Mouse (Mus musculus): Measurements from ENCODE around the gene Defb28. TPM values are rescaled to one million over a fixed set of nuclear protein-coding genes. Genes with fewer than 3 reads are reported as not detected.

Gene Defb28
- polyA plus RNA-seq, 1 experiment = 0.30 TPM

DNA sequence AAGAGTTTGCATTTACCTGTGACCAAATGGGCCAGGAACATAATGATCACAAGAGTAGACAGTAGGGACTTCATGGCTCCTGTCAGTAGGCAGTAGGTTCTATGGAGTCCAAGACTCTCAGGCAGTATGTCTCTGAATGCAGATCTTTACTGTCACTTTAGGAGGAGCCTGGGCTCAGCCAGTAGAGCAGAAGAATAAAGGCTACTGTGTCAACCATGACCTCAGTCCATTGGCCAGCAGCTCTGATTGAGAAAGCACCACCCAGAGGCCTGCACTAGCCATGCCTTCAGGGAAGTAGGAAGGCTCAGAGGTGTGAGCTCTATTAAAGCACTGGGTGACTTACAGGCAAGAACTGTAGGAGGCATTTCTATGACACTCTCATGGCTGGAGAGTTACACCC, 28.0 kb upstream of the Defb28 start, which contains the start of gene Defb22:
Gene Defb22, minus strand, starts transcription at position 101 of the 400 bp plus-strand sequence.
- Histone ChIP-seq H3K27ac (ENCODE audit: insufficient read depth, low read depth, low read length) (no peak within 1 kb of the TSS), H3K36me3 (ENCODE audit: control insufficient read depth, insufficient read depth, low read length) (no peaks in the 10 kb centered on the region), H3K27me3 (replicated peaks; ENCODE audit: control insufficient read depth, insufficient read depth, low read length) (no peaks in the 10 kb centered on the region; the same call in 1 of the 2 replicates), H3K4me1 (ENCODE audit: control insufficient read depth, insufficient read depth, low read length) (no peaks in the 10 kb centered on the region), H3K4me3 (ENCODE audit: insufficient read depth, low read depth, low read length) (no peak within 1 kb of the TSS)
- no peak for TF ChIP-seq CTCF (conservative IDR thresholded peaks at IDR 0.05; ENCODE audit: insufficient read depth, insufficient read length, low read depth, low read length)
- no peak for TF ChIP-seq POLR2A (IDR thresholded peaks at IDR 0.05; ENCODE audit: low read depth, low read length)
- no peak for DNase-seq

DNA sequence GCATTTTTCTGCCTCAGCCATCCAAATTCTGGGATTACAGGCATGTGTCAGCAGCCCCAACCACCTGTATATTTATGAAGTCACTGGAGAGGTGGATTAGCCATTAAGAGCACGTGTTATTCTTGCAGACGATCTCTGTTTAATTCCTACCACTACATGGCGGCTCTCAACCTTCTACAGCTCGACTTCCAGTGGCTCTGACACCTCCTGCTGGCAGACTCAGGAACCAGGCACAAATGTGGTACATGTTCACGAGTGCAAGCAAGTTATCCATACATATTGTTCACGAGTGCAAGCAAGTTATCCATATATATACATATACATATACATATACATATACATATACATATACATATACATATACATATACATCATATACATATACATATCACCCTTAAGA, 24.9 kb upstream of the Defb28 start:
- WGBS = 80% methylated on average over 6 of the region's 6 CpGs
- TF ChIP-seq POLR2A (IDR thresholded peaks at IDR 0.05; ENCODE audit: low read depth, low read length) (no peak), CTCF (conservative IDR thresholded peaks at IDR 0.05; ENCODE audit: insufficient read depth, insufficient read length, low read depth, low read length) (no peak)

DNA sequence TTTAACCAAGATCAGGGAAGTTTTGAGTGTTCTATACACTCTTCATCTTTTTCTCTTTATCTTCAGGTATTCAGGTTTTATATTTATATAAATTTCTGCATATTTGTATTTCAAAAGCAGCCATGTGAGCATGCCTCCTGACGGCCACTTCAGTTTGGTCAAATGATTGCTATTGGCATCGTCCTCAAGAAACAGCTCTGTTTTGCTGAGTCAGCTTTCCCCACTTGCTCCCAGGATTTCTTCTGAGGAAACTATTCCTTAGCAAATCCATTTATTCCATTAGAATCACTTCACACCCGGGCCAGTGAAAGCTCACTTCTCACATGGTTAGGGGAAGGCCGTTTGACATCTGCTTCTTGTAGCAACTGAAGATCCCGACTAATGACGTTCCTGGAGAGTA, 20.0 kb upstream of the Defb28 start:
- Histone ChIP-seq H3K27me3 (replicated peaks; ENCODE audit: control insufficient read depth, insufficient read depth, low read length) (no peaks in the 10 kb centered on the region), H3K27ac (ENCODE audit: insufficient read depth, low read depth, low read length) (no peak overlapping the region), H3K4me1 (ENCODE audit: control insufficient read depth, insufficient read depth, low read length) (no peaks in the 10 kb centered on the region), H3K4me3 (ENCODE audit: insufficient read depth, low read depth, low read length) (no peak overlapping the region), H3K36me3 (ENCODE audit: control insufficient read depth, insufficient read depth, low read length) (no peaks in the 10 kb centered on the region)
- TF ChIP-seq CTCF (conservative IDR thresholded peaks at IDR 0.05; ENCODE audit: insufficient read depth, insufficient read length, low read depth, low read length) = no peak
- TF ChIP-seq POLR2A (IDR thresholded peaks at IDR 0.05; ENCODE audit: low read depth, low read length) = no peak
- DNase-seq = no peak
- 75% methylated on average over 6 of the region's 6 CpGs for WGBS

More for the DNA sequence above, 24.9 kb upstream of the Defb28 start:
- Histone ChIP-seq H3K4me3 (ENCODE audit: insufficient read depth, low read depth, low read length) (no peak overlapping the region), H3K27me3 (replicated peaks; ENCODE audit: control insufficient read depth, insufficient read depth, low read length) (no peaks in the 10 kb centered on the region), H3K27ac (ENCODE audit: insufficient read depth, low read depth, low read length) (no peak overlapping the region), H3K4me1 (ENCODE audit: control insufficient read depth, insufficient read depth, low read length) (no peaks in the 10 kb centered on the region), H3K36me3 (ENCODE audit: control insufficient read depth, insufficient read depth, low read length) (no peaks in the 10 kb centered on the region)
- no peak for DNase-seq

DNA sequence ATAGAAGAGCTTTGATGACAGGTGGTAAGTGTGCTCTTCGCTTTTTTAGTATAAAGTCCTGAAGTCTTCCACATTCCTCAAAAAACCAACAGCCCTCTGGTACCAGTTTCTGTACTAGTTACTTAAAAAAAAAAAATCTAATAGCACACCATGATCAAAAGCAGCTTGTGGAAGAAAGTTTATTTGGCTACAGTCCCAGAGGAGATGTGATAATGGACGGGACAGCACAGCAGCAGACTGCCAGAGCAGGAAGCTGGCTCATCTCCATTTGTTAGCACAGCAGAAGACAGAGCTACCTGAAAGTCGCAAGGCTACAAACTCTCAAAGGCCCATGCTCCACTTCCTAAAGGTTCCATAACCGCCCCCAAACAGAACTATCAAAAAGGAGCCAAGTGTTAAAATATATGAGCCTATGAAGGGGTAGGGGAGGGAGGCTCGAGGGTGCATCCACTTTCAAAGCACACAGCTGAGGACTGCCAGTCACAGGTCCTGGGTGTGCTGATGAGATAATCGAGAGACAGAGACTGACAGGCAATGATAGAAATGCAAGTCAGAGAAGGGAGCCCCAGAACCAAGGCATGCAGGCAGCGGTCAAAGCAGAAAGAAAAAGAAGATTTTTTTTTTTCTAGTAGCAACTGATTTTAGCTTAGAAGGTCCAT, 17.7 kb upstream of the Defb28 start:
- no peak overlapping the region for H3K4me3 ChIP-seq (ENCODE audit: insufficient read depth, low read depth, low read length)
- no peak overlapping the region for H3K27ac ChIP-seq (ENCODE audit: insufficient read depth, low read depth, low read length)
- H3K4me1 ChIP-seq (ENCODE audit: control insufficient read depth, insufficient read depth, low read length) = no peaks in the 10 kb centered on the region
- 71% methylated on average over 7 of the region's 7 CpGs for WGBS
- no peaks in the 10 kb centered on the region for H3K36me3 ChIP-seq (ENCODE audit: control insufficient read depth, insufficient read depth, low read length)
- H3K27me3 ChIP-seq (replicated peaks; ENCODE audit: control insufficient read depth, insufficient read depth, low read length) = no peaks in the 10 kb centered on the region
- no peak for TF ChIP-seq POLR2A (IDR thresholded peaks at IDR 0.05; ENCODE audit: low read depth, low read length)
- TF ChIP-seq CTCF (conservative IDR thresholded peaks at IDR 0.05; ENCODE audit: insufficient read depth, insufficient read length, low read depth, low read length) = no peak
- DNase-seq = no peak

DNA sequence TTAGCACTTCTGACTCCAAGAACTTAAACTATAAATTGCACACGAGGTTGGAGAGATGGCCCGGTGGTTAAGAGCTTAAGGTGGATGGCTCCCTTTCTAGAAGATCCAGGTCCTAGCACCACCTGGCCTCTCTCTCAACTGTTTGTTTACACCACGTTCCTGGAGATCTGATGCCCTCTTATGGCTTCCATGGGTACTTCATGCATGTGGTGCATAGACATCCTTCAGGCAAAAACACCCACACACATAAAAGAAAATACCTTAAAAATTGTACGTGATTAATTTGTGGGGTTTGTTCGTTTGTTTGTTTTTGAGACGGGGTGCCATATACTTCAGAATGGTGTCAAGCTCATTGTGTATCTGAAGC, 17.2 kb upstream of the Defb28 start:
- no peak overlapping the region for H3K4me3 ChIP-seq (ENCODE audit: insufficient read depth, low read depth, low read length)
- DNase-seq = no peak
- 81% methylated on average over 6 of the region's 6 CpGs for WGBS
- TF ChIP-seq CTCF (conservative IDR thresholded peaks at IDR 0.05; ENCODE audit: insufficient read depth, insufficient read length, low read depth, low read length) (peak; percentile 19; the same call in 1 of the 2 replicates), POLR2A (IDR thresholded peaks at IDR 0.05; ENCODE audit: low read depth, low read length) (no peak)
- H3K36me3 ChIP-seq (ENCODE audit: control insufficient read depth, insufficient read depth, low read length) = no peaks in the 10 kb centered on the region
- no peaks in the 10 kb centered on the region for H3K4me1 ChIP-seq (ENCODE audit: control insufficient read depth, insufficient read depth, low read length)
- no peak overlapping the region for H3K27ac ChIP-seq (ENCODE audit: insufficient read depth, low read depth, low read length)
- H3K27me3 ChIP-seq (replicated peaks; ENCODE audit: control insufficient read depth, insufficient read depth, low read length) = no peaks in the 10 kb centered on the region

DNA sequence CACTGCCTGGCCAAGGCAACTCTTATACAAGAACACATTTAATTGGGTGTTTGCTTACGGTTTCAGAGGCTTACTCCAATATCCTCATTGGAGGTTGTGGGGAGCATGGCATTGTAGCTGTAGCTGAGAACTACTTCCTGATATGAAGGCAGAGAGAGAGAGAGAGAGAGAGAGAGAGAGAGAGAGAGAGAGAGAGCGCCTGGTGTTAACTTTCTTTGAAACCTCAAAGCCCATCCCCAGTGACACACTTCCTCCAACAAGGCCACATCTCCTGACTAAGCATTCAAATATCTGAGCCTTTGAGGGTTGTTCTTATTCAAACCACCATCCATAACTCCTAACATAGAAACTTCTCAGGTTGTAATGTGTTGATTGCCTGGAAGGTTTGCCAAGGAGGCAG, 14.1 kb upstream of the Defb28 start:
- H3K27me3 ChIP-seq (replicated peaks; ENCODE audit: control insufficient read depth, insufficient read depth, low read length) = no peaks in the 10 kb centered on the region
- H3K4me1 ChIP-seq (ENCODE audit: control insufficient read depth, insufficient read depth, low read length) = no peaks in the 10 kb centered on the region
- TF ChIP-seq POLR2A (IDR thresholded peaks at IDR 0.05; ENCODE audit: low read depth, low read length) (no peak), CTCF (conservative IDR thresholded peaks at IDR 0.05; ENCODE audit: insufficient read depth, insufficient read length, low read depth, low read length) (no peak)
- no peaks in the 10 kb centered on the region for H3K36me3 ChIP-seq (ENCODE audit: control insufficient read depth, insufficient read depth, low read length)
- WGBS = 86% methylated on average over 2 of the region's 2 CpGs
- no peak for DNase-seq
- H3K27ac ChIP-seq (ENCODE audit: insufficient read depth, low read depth, low read length) = no peak overlapping the region
- H3K4me3 ChIP-seq (ENCODE audit: insufficient read depth, low read depth, low read length) = no peak overlapping the region

DNA sequence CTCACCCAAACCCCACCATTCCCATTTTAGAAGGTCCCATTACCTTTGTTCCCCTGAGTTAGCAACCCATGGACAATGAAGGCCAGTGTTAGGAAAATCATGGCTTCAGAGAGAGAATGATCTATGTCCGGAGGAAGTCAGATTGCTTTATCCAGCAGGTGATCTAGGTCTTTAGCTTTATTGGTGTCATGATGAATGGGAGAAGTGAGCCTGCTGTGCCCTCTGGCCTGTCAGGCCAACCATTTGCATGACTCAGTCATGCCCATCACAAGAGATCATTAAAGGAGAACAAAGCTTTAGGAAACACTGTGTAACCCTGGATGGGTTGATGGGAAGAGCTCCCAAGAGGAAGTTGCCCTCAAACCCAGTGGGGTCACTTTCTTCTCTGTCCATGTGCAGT, 6.5 kb upstream of the Defb28 start, which contains the start of gene Defb26:
Gene Defb26, minus strand, starts transcription at position 101 of the 400 bp plus-strand sequence.
- WGBS = 73% methylated on average over 1 of the region's 1 CpGs
- no peak for DNase-seq
- TF ChIP-seq POLR2A (IDR thresholded peaks at IDR 0.05; ENCODE audit: low read depth, low read length) (no peak), CTCF (conservative IDR thresholded peaks at IDR 0.05; ENCODE audit: insufficient read depth, insufficient read length, low read depth, low read length) (no peak)
- Histone ChIP-seq H3K4me1 (ENCODE audit: control insufficient read depth, insufficient read depth, low read length) (no peaks in the 10 kb centered on the region), H3K27ac (ENCODE audit: insufficient read depth, low read depth, low read length) (no peak within 1 kb of the TSS), H3K27me3 (replicated peaks; ENCODE audit: control insufficient read depth, insufficient read depth, low read length) (no peaks in the 10 kb centered on the region), H3K4me3 (ENCODE audit: insufficient read depth, low read depth, low read length) (no peak within 1 kb of the TSS), H3K36me3 (ENCODE audit: control insufficient read depth, insufficient read depth, low read length) (no peaks in the 10 kb centered on the region)
